Mouse (Mus musculus): Measurements from ENCODE around the gene Celf5. TPM values are rescaled to one million over a fixed set of nuclear protein-coding genes. Genes with fewer than 3 reads are reported as not detected.

The Celf5 gene
- polyA plus RNA-seq, 1 experiment, result 57.3 TPM

DNA sequence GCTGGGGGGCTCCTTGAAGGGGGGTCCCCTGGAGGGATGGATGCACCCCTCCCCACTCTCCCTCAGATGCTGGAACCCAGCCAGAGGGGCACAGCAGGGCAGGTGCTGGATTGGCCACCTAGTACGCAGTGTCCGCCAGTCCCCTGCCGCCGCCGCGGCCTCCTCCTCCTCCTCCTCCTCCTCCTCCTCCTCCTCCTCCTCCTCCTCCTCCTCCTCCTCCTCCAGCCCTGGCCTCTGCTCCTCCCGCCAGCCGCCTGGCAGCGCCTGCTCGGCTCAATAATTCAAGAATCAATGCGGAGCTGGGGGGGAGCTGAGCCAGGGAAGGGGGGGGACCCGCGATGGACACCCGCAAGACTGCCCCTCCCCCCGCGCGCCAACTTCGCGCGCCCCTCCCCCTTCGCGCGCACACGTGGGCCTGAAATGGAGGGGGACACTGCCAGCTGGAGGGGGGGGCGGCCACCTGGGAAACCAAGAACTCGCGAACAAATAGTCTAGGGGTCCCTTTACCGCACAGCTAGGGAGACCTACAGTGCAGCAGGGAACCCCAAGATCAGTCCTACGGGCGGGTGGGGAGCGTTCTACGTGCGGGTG is 56.3 kb downstream of the Celf5 start:
- peak overlapping the region; percentile 79 for H3K4me3 ChIP-seq (replicated peaks; ENCODE audit: insufficient read depth, low read depth, low read length)
- H3K27me3 ChIP-seq (ENCODE audit: control insufficient read depth, insufficient read depth, low read length), result no peaks in the 10 kb centered on the region
- peak overlapping the region; percentile 95 for H3K27ac ChIP-seq (ENCODE audit: insufficient read depth, low read length)
- peak; percentile 52 to 57 for DNase-seq
- TF ChIP-seq CTCF (IDR thresholded peaks at IDR 0.05; ENCODE audit: borderline replicate concordance, insufficient read depth, low read depth, low read length), result no peak
- TF ChIP-seq POLR2A (IDR thresholded peaks at IDR 0.05; ENCODE audit: borderline replicate concordance, insufficient read depth, low read length), result no peak
- peaks cover 41% of the 10 kb centered on the region for H3K4me1 ChIP-seq (ENCODE audit: control insufficient read depth, insufficient read depth, low read length)
- WGBS, result under 1% methylated on average over 28 of the region's 33 CpGs

- Histone ChIP-seq H3K27ac (ENCODE audit: insufficient read depth, low read length) (peak overlapping the region; percentile 93), H3K4me3 (replicated peaks; ENCODE audit: insufficient read depth, low read depth, low read length) (peak overlapping the region; percentile 79), H3K27me3 (ENCODE audit: control insufficient read depth, insufficient read depth, low read length) (no peaks in the 10 kb centered on the region), H3K4me1 (ENCODE audit: control insufficient read depth, insufficient read depth, low read length) (peaks cover 49% of the 10 kb centered on the region)
- 2% methylated on average over 10 of the region's 10 CpGs for WGBS
- TF ChIP-seq POLR2A (IDR thresholded peaks at IDR 0.05; ENCODE audit: borderline replicate concordance, insufficient read depth, low read length) (no peak), CTCF (IDR thresholded peaks at IDR 0.05; ENCODE audit: borderline replicate concordance, insufficient read depth, low read depth, low read length) (no peak)
- DNase-seq, result peak; percentile 71 to 73
These were observed 57.2 kb downstream of the Celf5 start for GRCm38 (mm10) chr10:81425236-81425850.

- H3K27me3 ChIP-seq (ENCODE audit: control insufficient read depth, insufficient read depth, low read length), result no peaks in the 10 kb centered on the region
- peaks cover 58% of the 10 kb centered on the region for H3K4me1 ChIP-seq (ENCODE audit: control insufficient read depth, insufficient read depth, low read length)
- WGBS, result 2% methylated on average over 25 of the region's 25 CpGs
- peak overlapping the region; percentile 79 for H3K4me3 ChIP-seq (replicated peaks; ENCODE audit: insufficient read depth, low read depth, low read length)
- no peak for TF ChIP-seq CTCF (IDR thresholded peaks at IDR 0.05; ENCODE audit: borderline replicate concordance, insufficient read depth, low read depth, low read length)
- no peak for TF ChIP-seq POLR2A (IDR thresholded peaks at IDR 0.05; ENCODE audit: borderline replicate concordance, insufficient read depth, low read length)
- DNase-seq, result peak; percentile 91 to 96
- H3K27ac ChIP-seq (ENCODE audit: insufficient read depth, low read length), result peak overlapping the region; percentile 93
These were observed 58.1 kb downstream of the Celf5 start for GRCm38 (mm10) chr10:81424246-81425051.

GRCm38 (mm10) chr10:81423476-81424245 is 58.8 kb downstream of the Celf5 start:
- DNase-seq, result no peak
- TF ChIP-seq CTCF (IDR thresholded peaks at IDR 0.05; ENCODE audit: borderline replicate concordance, insufficient read depth, low read depth, low read length), result no peak
- TF ChIP-seq POLR2A (IDR thresholded peaks at IDR 0.05; ENCODE audit: borderline replicate concordance, insufficient read depth, low read length), result no peak
- Histone ChIP-seq H3K27me3 (ENCODE audit: control insufficient read depth, insufficient read depth, low read length) (no peaks in the 10 kb centered on the region), H3K4me3 (replicated peaks; ENCODE audit: insufficient read depth, low read depth, low read length) (peak overlapping the region; percentile 79), H3K27ac (ENCODE audit: insufficient read depth, low read length) (peak overlapping the region; percentile 89), H3K4me1 (ENCODE audit: control insufficient read depth, insufficient read depth, low read length) (peaks cover 62% of the 10 kb centered on the region)
- 41% methylated on average over 4 of the region's 4 CpGs for WGBS

DNA sequence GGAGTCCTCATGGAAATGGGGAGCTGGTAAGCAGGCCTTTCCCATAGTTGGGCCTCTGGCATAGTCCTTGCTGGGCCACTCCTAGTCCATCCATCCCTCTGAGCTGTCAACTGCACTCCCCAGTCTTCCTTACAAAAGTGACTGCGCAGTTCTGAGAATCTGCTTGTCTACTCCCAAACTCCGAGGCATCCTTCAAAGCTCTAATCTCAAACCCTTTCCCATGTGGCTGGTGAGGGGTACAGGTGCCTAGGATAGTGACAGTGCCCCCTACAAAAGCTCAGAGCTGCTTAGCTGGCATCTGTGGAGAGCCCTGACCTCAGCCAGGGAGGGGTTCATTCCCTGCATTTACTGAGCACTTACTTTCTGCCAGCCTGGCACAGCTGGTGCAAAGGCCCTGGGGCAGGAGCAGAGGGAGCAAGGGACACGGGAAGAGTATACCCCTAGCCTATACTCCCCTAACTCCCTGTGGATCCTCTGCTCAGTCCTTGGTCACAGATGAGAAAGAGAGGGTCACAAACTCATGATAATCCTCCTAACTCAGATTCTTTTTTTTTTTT is 59.8 kb downstream of the Celf5 start:
- TF ChIP-seq POLR2A (IDR thresholded peaks at IDR 0.05; ENCODE audit: borderline replicate concordance, insufficient read depth, low read length) (no peak), CTCF (IDR thresholded peaks at IDR 0.05; ENCODE audit: borderline replicate concordance, insufficient read depth, low read depth, low read length) (no peak)
- DNase-seq, result peak; percentile 13 to 21
- Histone ChIP-seq H3K27ac (ENCODE audit: insufficient read depth, low read length) (peak overlapping the region; percentile 52), H3K4me1 (ENCODE audit: control insufficient read depth, insufficient read depth, low read length) (peaks cover 64% of the 10 kb centered on the region), H3K4me3 (replicated peaks; ENCODE audit: insufficient read depth, low read depth, low read length) (no peak overlapping the region), H3K27me3 (ENCODE audit: control insufficient read depth, insufficient read depth, low read length) (no peaks in the 10 kb centered on the region)
- WGBS, result 57% methylated on average over 3 of the region's 3 CpGs

- peak overlapping the region; percentile 52; the same call in 1 of the 2 replicates for H3K27ac ChIP-seq (ENCODE audit: insufficient read depth, low read length)
- H3K27me3 ChIP-seq (ENCODE audit: control insufficient read depth, insufficient read depth, low read length), result no peaks in the 10 kb centered on the region
- 34% methylated on average over 6 of the region's 6 CpGs for WGBS
- TF ChIP-seq POLR2A (IDR thresholded peaks at IDR 0.05; ENCODE audit: borderline replicate concordance, insufficient read depth, low read length) (no peak), CTCF (IDR thresholded peaks at IDR 0.05; ENCODE audit: borderline replicate concordance, insufficient read depth, low read depth, low read length) (no peak)
- peaks cover 66% of the 10 kb centered on the region for H3K4me1 ChIP-seq (ENCODE audit: control insufficient read depth, insufficient read depth, low read length)
- no peak overlapping the region for H3K4me3 ChIP-seq (replicated peaks; ENCODE audit: insufficient read depth, low read depth, low read length)
- peak in 1 of 2 experiments; percentile 27 for DNase-seq
These were observed 60.3 kb downstream of the Celf5 start for GRCm38 (mm10) chr10:81422191-81422590.

- no peaks in the 10 kb centered on the region for H3K27me3 ChIP-seq (ENCODE audit: control insufficient read depth, insufficient read depth, low read length)
- WGBS, result 40% methylated on average over 5 of the region's 5 CpGs
- peak overlapping the region; percentile 35; the same call in 1 of the 2 replicates for H3K27ac ChIP-seq (ENCODE audit: insufficient read depth, low read length)
- peak in 1 of 2 experiments; percentile 23 for DNase-seq
- TF ChIP-seq POLR2A (IDR thresholded peaks at IDR 0.05; ENCODE audit: borderline replicate concordance, insufficient read depth, low read length) (no peak), CTCF (IDR thresholded peaks at IDR 0.05; ENCODE audit: borderline replicate concordance, insufficient read depth, low read depth, low read length) (no peak)
- H3K4me1 ChIP-seq (ENCODE audit: control insufficient read depth, insufficient read depth, low read length), result peaks cover 67% of the 10 kb centered on the region
- no peak overlapping the region for H3K4me3 ChIP-seq (replicated peaks; ENCODE audit: insufficient read depth, low read depth, low read length)
These were observed 60.8 kb downstream of the Celf5 start for GRCm38 (mm10) chr10:81421797-81422100.

Data from cerebellum, adult 2 months (tissue).